Mouse (Mus musculus) MEL (cell line): Measurements from ENCODE around the gene Kctd20. TPM values are rescaled to one million over a fixed set of nuclear protein-coding genes. Genes with fewer than 3 reads are reported as not detected.

Experiments used
- DNase-seq: peaks from one replicate; pipeline ENCODE4 v3.0.0; 2011; ENCODE audit warnings: low read depth, low spot score
- H3K27ac ChIP-seq: 2 replicates; pipeline ENCODE4 v1.5.1; 2012; ENCODE audit warnings: low read depth, mild to moderate bottlenecking, control low read depth, low read length, moderate library complexity; ENCODE audit not compliant: control insufficient read depth
- H3K27me3 ChIP-seq, 2 experiments: fragments of 150-350 bp in 1 of 2; sonication (generic) in 1 of 2; 2 replicates each; pipeline ENCODE4 v1.6.1; 2012; ENCODE audit warnings: low read length in 2 of 2, mild to moderate bottlenecking in 2 of 2, improper control_type of control experiment in 1 of 2, moderate library complexity in 1 of 2; ENCODE audit not compliant: insufficient read depth in 2 of 2, control insufficient read depth in 1 of 2
- H3K36me3 ChIP-seq, 2 experiments: 2 replicates each; pipeline ENCODE4 v1.6.1; 2012 to 2014; ENCODE audit warnings: low read length in 2 of 2, improper control_type of control experiment in 1 of 2, inconsistent platforms in 1 of 2, mild to moderate bottlenecking in 1 of 2; ENCODE audit not compliant: insufficient read depth in 2 of 2, control insufficient read depth in 1 of 2
- H3K4me1 ChIP-seq, 2 experiments: fragments of 150-350 bp in 1 of 2; sonication (generic) in 1 of 2; 2 replicates each; pipeline ENCODE4 v1.6.1; 2012; ENCODE audit warnings: low read length in 2 of 2, improper control_type of control experiment in 1 of 2, mild to moderate bottlenecking in 1 of 2; ENCODE audit not compliant: insufficient read depth in 2 of 2, control insufficient read depth in 1 of 2
- H3K4me3 ChIP-seq, 2 experiments: fragments of 150-350 bp in 1 of 2; sonication (generic) in 1 of 2; 2 replicates each; pipeline ENCODE4 v1.5.1; 2012; ENCODE audit warnings: low read depth in 2 of 2, low read length in 2 of 2, mild to moderate bottlenecking in 2 of 2, moderate library complexity in 2 of 2, control low read depth in 1 of 2, improper control_type of control experiment in 1 of 2; ENCODE audit not compliant: control insufficient read depth in 1 of 2, insufficient read depth in 1 of 2
- H3K79me2 ChIP-seq: 2 replicates; pipeline ENCODE4 v1.6.1; 2012; ENCODE audit warnings: mild to moderate bottlenecking, low read length, moderate library complexity; ENCODE audit not compliant: control insufficient read depth, poor library complexity, insufficient read depth
- H3K9ac ChIP-seq: 2 replicates; pipeline ENCODE4 v1.6.1; 2012; ENCODE audit warnings: low read depth, mild to moderate bottlenecking, control low read depth, low read length, moderate library complexity; ENCODE audit not compliant: control insufficient read depth, poor library complexity, severe bottlenecking
- H3K9me3 ChIP-seq: fragments of 150-350 bp; sonication (generic); replicated peaks from 2 replicates; pipeline ENCODE4 v1.6.1; 2012; ENCODE audit warnings: mild to moderate bottlenecking, low read length, improper control_type of control experiment, moderate library complexity; ENCODE audit not compliant: insufficient read depth
- BHLHE40 ChIP-seq: IDR thresholded peaks from 2 replicates; pipeline ENCODE4 v1.6.1; 2012; ENCODE audit warnings: low read depth, mild to moderate bottlenecking, inconsistent platforms, low read length, improper control_type of control experiment, borderline replicate concordance
- CHD1 ChIP-seq: IDR thresholded peaks from 2 replicates; pipeline ENCODE4 v1.6.1; 2012; ENCODE audit warnings: low read depth, mild to moderate bottlenecking, inconsistent platforms, low read length, improper control_type of control experiment
- CTCF ChIP-seq, 3 experiments: IDR thresholded peaks in 2 of 3; conservative IDR thresholded peaks in 1 of 3; 2 replicates each; pipeline ENCODE4 v1.5.1; 2011 to 2012; ENCODE audit warnings: low read length in 3 of 3, low read depth in 2 of 3, mild to moderate bottlenecking in 2 of 3, improper control_type of control experiment in 1 of 3, inconsistent platforms in 1 of 3, mixed read lengths in 1 of 3, moderate library complexity in 1 of 3; ENCODE audit not compliant: control insufficient read depth in 1 of 3, insufficient read depth in 1 of 3, poor library complexity in 1 of 3, severe bottlenecking in 1 of 3
- EP300 ChIP-seq, 2 experiments: IDR thresholded peaks; 2 replicates each; pipeline ENCODE4 v1.6.1; 2011; ENCODE audit warnings: improper control_type of control experiment in 2 of 2, low read length in 2 of 2, low read depth in 1 of 2, mild to moderate bottlenecking in 1 of 2
- ETS1 ChIP-seq: IDR thresholded peaks from 2 replicates; pipeline ENCODE4 v1.6.1; 2012; ENCODE audit warnings: low read depth, mild to moderate bottlenecking, inconsistent platforms, low read length, improper control_type of control experiment, moderate library complexity
- GATA1 ChIP-seq: IDR thresholded peaks from 2 replicates; pipeline ENCODE4 v1.6.1; 2011; ENCODE audit warnings: low read depth, low read length, improper control_type of control experiment
- JUND ChIP-seq: IDR thresholded peaks from 2 replicates; pipeline ENCODE4 v1.6.1; 2011; ENCODE audit warnings: low read depth, mild to moderate bottlenecking, improper control_type of control experiment, low read length
- MAX ChIP-seq: IDR thresholded peaks from 2 replicates; pipeline ENCODE4 v1.6.1; 2011; ENCODE audit warnings: low read length, improper control_type of control experiment
- MEF2A ChIP-seq: IDR thresholded peaks from 2 replicates; pipeline ENCODE4 v1.6.1; 2014; ENCODE audit warnings: low read depth, mild to moderate bottlenecking, inconsistent platforms, low read length, improper control_type of control experiment; ENCODE audit not compliant: poor library complexity, insufficient replicate concordance, severe bottlenecking; ENCODE audit errors: extremely low read depth
- MXI1 ChIP-seq: IDR thresholded peaks from 2 replicates; pipeline ENCODE4 v1.6.1; 2011; ENCODE audit warnings: mild to moderate bottlenecking, low read depth, low read length, improper control_type of control experiment
- MYB ChIP-seq: IDR thresholded peaks from 2 replicates; pipeline ENCODE4 v1.6.1; 2011; ENCODE audit warnings: mild to moderate bottlenecking, low read depth, low read length, improper control_type of control experiment
- MYC ChIP-seq: IDR thresholded peaks from 2 replicates; pipeline ENCODE4 v1.6.1; 2011; ENCODE audit warnings: low read depth, mild to moderate bottlenecking, low read length, improper control_type of control experiment, moderate library complexity
- NELFE ChIP-seq: IDR thresholded peaks from 2 replicates; pipeline ENCODE4 v1.6.1; 2011; ENCODE audit warnings: low read depth, low read length, improper control_type of control experiment
- POLR2A ChIP-seq, 2 experiments: IDR thresholded peaks; 2 replicates each; pipeline ENCODE4 v1.6.1; 2011 to 2012; ENCODE audit warnings: low read length in 2 of 2, mild to moderate bottlenecking in 2 of 2, control low read depth in 1 of 2, improper control_type of control experiment in 1 of 2, low read depth in 1 of 2, moderate library complexity in 1 of 2; ENCODE audit not compliant: control insufficient read depth in 1 of 2, insufficient read depth in 1 of 2, poor library complexity in 1 of 2
- POLR2AphosphoS5 ChIP-seq: IDR thresholded peaks from 2 replicates; pipeline ENCODE4 v1.6.1; 2012; ENCODE audit warnings: low read depth, borderline replicate concordance, mild to moderate bottlenecking, inconsistent platforms, low read length, moderate library complexity, mixed read lengths
- RCOR1 ChIP-seq: IDR thresholded peaks from 2 replicates; pipeline ENCODE4 v1.6.1; 2012; ENCODE audit warnings: low read depth, mild to moderate bottlenecking, inconsistent platforms, low read length, improper control_type of control experiment
- TAL1 ChIP-seq: IDR thresholded peaks from 2 replicates; pipeline ENCODE4 v1.6.1; 2012; ENCODE audit warnings: mild to moderate bottlenecking, inconsistent platforms, low read length, moderate library complexity, mixed read lengths
- TCF12 ChIP-seq: IDR thresholded peaks from 2 replicates; pipeline ENCODE4 v1.6.1; 2014; ENCODE audit warnings: low read depth, mild to moderate bottlenecking, inconsistent platforms, low read length, improper control_type of control experiment, moderate library complexity
- ZMIZ1 ChIP-seq: IDR thresholded peaks from 2 replicates; pipeline ENCODE4 v1.6.1; 2012; ENCODE audit warnings: low read depth, mild to moderate bottlenecking, inconsistent platforms, low read length, improper control_type of control experiment, moderate library complexity
- polyA plus RNA-seq, 2 experiments: library from polyadenylated mRNA; stranded (reverse) in 1 of 2; unstranded in 1 of 2; fragments of >175 nt in 1 of 2; fragments of >200 nt in 1 of 2; gene quantifications; 2 replicates each; pipeline versions ENCODE4 v1.2.1 to v1.2.4; 2012; ENCODE audit warnings: low replicate concordance in 2 of 2, low read depth in 1 of 2; ENCODE audit not compliant: insufficient read length in 2 of 2, insufficient read depth in 1 of 2, missing spikeins in 1 of 2
- total RNA-seq: library from RNA; depleted of rRNA; stranded (reverse); fragments of 300-350 nt; gene quantifications from 2 replicates; pipeline ENCODE4 v1.2.3, GENCODE M21; 2012

Kctd20 gene
- total and polyA plus RNA-seq, 3 experiments, result 41.8 to 65.4 TPM; not detected in 1

DNA sequence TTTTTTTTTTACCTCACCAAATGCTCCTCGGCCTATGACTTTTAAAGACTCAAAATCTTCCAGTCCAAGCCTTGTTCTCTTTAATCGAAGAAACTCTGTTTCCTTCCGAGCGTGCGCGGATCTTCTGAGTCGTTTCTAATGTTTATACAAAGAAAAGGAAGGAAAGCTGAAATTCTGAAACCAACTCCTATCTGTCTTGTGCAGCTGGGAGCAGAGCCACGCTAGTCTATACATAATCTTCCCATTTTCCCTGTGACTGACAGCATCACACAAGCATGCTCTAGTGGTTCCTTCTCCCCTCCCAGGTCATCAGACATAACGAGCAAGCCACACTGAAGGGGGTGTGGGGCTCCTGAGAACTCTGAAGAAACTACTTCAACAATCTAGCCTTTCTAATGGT lies 39.5 kb downstream of the Kctd20 start:
- H3K9ac ChIP-seq, result no peak overlapping the region
- no peaks in the 10 kb centered on the region for H3K4me1 ChIP-seq
- peaks cover 0 to 5% of the 10 kb centered on the region in 2 experiments; a peak in 2 of 4 replicates for H3K36me3 ChIP-seq
- no peak overlapping the region for H3K4me3 ChIP-seq
- no peaks in the 10 kb centered on the region for H3K27me3 ChIP-seq
- H3K79me2 ChIP-seq, result no peaks in the 10 kb centered on the region
- H3K27ac ChIP-seq, result no peak overlapping the region
- no peaks in the 10 kb centered on the region for H3K9me3 ChIP-seq
- peak; percentile 26 for DNase-seq
- TF ChIP-seq JUND, result no peak
- TF ChIP-seq NELFE, result no peak
- 0 out of 4 replicates have a peak, but pooled peaks of 1 of the 2 experiments have one; percentile 13 for TF ChIP-seq EP300 (IDR thresholded peaks at IDR 0.05; ENCODE audit: low read depth in 1 of 2, low read length in 2 of 2)
- peak; percentile 88 for TF ChIP-seq TAL1

DNA sequence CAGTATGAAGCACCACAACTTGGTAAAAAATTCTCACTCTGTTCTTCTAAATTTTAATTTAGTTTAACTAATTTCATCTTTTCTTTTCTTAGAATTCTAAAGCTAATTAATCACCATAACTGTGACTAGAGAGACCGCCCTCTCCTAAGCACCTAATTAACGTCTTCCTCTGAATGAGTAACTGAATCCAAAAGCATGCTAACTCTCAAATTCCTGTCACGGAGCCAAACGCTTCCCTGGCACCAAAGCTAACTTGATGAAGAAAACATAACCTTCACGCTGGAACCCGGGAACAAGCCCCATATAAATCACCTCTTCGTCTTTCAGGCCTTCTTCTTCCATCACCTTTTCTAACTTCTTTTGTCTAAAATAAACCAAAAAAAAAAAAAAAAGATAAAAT lies 40.4 kb downstream of the Kctd20 start:
- H3K9me3 ChIP-seq, result no peaks in the 10 kb centered on the region
- DNase-seq, result no peak
- peaks cover 0 to 7% of the 10 kb centered on the region in 2 experiments; a peak in 2 of 4 replicates for H3K36me3 ChIP-seq
- H3K27ac ChIP-seq, result no peak overlapping the region
- no peaks in the 10 kb centered on the region for H3K79me2 ChIP-seq
- no peaks in the 10 kb centered on the region for H3K4me1 ChIP-seq
- H3K9ac ChIP-seq, result no peak overlapping the region
- no peak for TF ChIP-seq MAX
- no peak for TF ChIP-seq ETS1
- TF ChIP-seq GATA1, result no peak
- no peak for TF ChIP-seq CHD1
- TF ChIP-seq MXI1, result no peak
- TF ChIP-seq TCF12, result no peak
- no peak for TF ChIP-seq BHLHE40
- TF ChIP-seq POLR2A (IDR thresholded peaks at IDR 0.05; ENCODE audit: control insufficient read depth in 1 of 2, insufficient read depth in 1 of 2, low read depth in 1 of 2, low read length in 2 of 2, poor library complexity in 1 of 2), result no peak
- no peak for TF ChIP-seq TAL1
- no peak for TF ChIP-seq MYC
- no peak for TF ChIP-seq MEF2A
- no peak for TF ChIP-seq RCOR1
- no peak for TF ChIP-seq CTCF (IDR thresholded peaks at IDR 0.05 in 2 of 3, conservative IDR thresholded peaks at IDR 0.05 in 1 of 3; ENCODE audit: control insufficient read depth in 1 of 3, insufficient read depth in 1 of 3, low read depth in 2 of 3, low read length in 3 of 3, poor library complexity in 1 of 3, severe bottlenecking in 1 of 3)
- TF ChIP-seq MYB, result no peak
- TF ChIP-seq POLR2AphosphoS5, result no peak
- TF ChIP-seq ZMIZ1, result no peak
- no peaks in the 10 kb centered on the region for H3K27me3 ChIP-seq
- H3K4me3 ChIP-seq, result no peak overlapping the region
